Mouse (Mus musculus) CH12.LX (cell line): ENCODE data around the gene Arel1. TPM values are rescaled to one million over a fixed set of nuclear protein-coding genes. Genes with fewer than 3 reads are reported as not detected.

Source experiments
- DNase-seq: peaks from one replicate; pipeline ENCODE4 v3.0.0-alpha.2; 2013; ENCODE audit errors: extremely low read depth
- H3K27ac ChIP-seq: 2 replicates; pipeline ENCODE4 v1.5.1; 2012; ENCODE audit warnings: low read depth, mild to moderate bottlenecking, control low read depth, moderate library complexity; ENCODE audit not compliant: insufficient read depth
- H3K27me3 ChIP-seq: replicated peaks from 2 replicates; pipeline ENCODE3; 2012; ENCODE audit warnings: inconsistent platforms
- H3K36me3 ChIP-seq, 2 experiments: replicated peaks in 1 of 2; 2 replicates each; pipeline versions ENCODE3 to v1.6.1; 2012; ENCODE audit warnings: inconsistent platforms in 1 of 2, low read length in 1 of 2, mild to moderate bottlenecking in 1 of 2, mixed read lengths in 1 of 2, moderate library complexity in 1 of 2; ENCODE audit not compliant: control insufficient read depth in 1 of 2, insufficient read depth in 1 of 2
- H3K4me1 ChIP-seq, 2 experiments: 2 replicates each; pipeline ENCODE4 v1.6.1; 2012; ENCODE audit warnings: inconsistent platforms in 1 of 2, moderate library complexity in 1 of 2; ENCODE audit not compliant: insufficient read depth in 2 of 2, control insufficient read depth in 1 of 2
- H3K4me2 ChIP-seq: 2 replicates; pipeline ENCODE4 v1.6.1; 2012; ENCODE audit warnings: low read depth, mild to moderate bottlenecking, control low read depth; ENCODE audit not compliant: poor library complexity, insufficient read depth, severe bottlenecking
- H3K4me3 ChIP-seq, 3 experiments: fragments of 150-350 bp in 1 of 3; sonication (generic) in 1 of 3; replicated peaks in 1 of 3; 2 replicates each; pipeline versions ENCODE3 to v1.5.1; 2011 to 2012; ENCODE audit warnings: low read depth in 2 of 3, low read length in 2 of 3, mild to moderate bottlenecking in 2 of 3, moderate library complexity in 2 of 3, control low read depth in 1 of 3, improper control_type of control experiment in 1 of 3, inconsistent platforms in 1 of 3, mixed read lengths in 1 of 3; ENCODE audit not compliant: poor library complexity in 1 of 3
- H3K79me2 ChIP-seq: replicated peaks from 2 replicates; pipeline ENCODE4 v1.6.1; 2012; ENCODE audit warnings: mild to moderate bottlenecking, moderate library complexity; ENCODE audit not compliant: control insufficient read depth, poor library complexity, insufficient read depth, severe bottlenecking; ENCODE audit errors: extremely low read depth
- H3K9ac ChIP-seq: 2 replicates; pipeline ENCODE4 v1.6.1; 2012; ENCODE audit warnings: low read depth, mild to moderate bottlenecking, control low read depth, moderate library complexity; ENCODE audit not compliant: insufficient read depth
- H3K9me3 ChIP-seq: replicated peaks from 2 replicates; pipeline ENCODE3; 2012; ENCODE audit warnings: low read length, inconsistent platforms, mixed read lengths
- ETS1 ChIP-seq: conservative IDR thresholded peaks from 2 replicates; pipeline ENCODE4 v1.6.1; 2012; ENCODE audit warnings: low read depth, mild to moderate bottlenecking, inconsistent platforms, low read length, improper control_type of control experiment, moderate library complexity
- HCFC1 ChIP-seq: IDR thresholded peaks from 2 replicates; pipeline ENCODE4 v1.6.1; 2012; ENCODE audit warnings: low read depth, mild to moderate bottlenecking, inconsistent platforms, low read length, improper control_type of control experiment
- MXI1 ChIP-seq: IDR thresholded peaks from 2 replicates; pipeline ENCODE4 v1.6.1; 2011; ENCODE audit warnings: mild to moderate bottlenecking, low read depth, low read length, improper control_type of control experiment
- NELFE ChIP-seq: IDR thresholded peaks from 2 replicates; pipeline ENCODE4 v1.6.1; 2011; ENCODE audit warnings: low read depth, low read length, improper control_type of control experiment
- SIN3A ChIP-seq: IDR thresholded peaks from 2 replicates; pipeline ENCODE4 v1.6.1; 2012; ENCODE audit warnings: low read length, improper control_type of control experiment, inconsistent platforms
- SMC3 ChIP-seq: IDR thresholded peaks from 2 replicates; pipeline ENCODE4 v1.6.1; 2011; ENCODE audit warnings: low read depth, low read length, improper control_type of control experiment
- TCF12 ChIP-seq: IDR thresholded peaks from 2 replicates; pipeline ENCODE4 v1.6.1; 2014; ENCODE audit warnings: low read depth, mild to moderate bottlenecking, inconsistent platforms, low read length, improper control_type of control experiment
- ZKSCAN1 ChIP-seq: IDR thresholded peaks from 2 replicates; pipeline ENCODE4 v1.6.1; 2012; ENCODE audit warnings: low read depth, inconsistent platforms, low read length, improper control_type of control experiment, borderline replicate concordance
- dilution Hi-C: fragments of 300-500 bp; cut with MboI; formaldehyde crosslinking; loops from 2 replicates; pipeline ENCODE4 v1.14.3; 2020; ENCODE audit warnings: low sequenced_read_pairs; ENCODE audit not compliant: extremely low pct_unique_long_range_greater_than_20kb, extremely low pct_ligation_motif_present
- in situ Hi-C: fragments of 300-500 bp; cut with MboI; formaldehyde crosslinking; loops from 3 replicates; pipeline ENCODE4 v1.14.3; 2019; ENCODE audit warnings: low sequenced_read_pairs, low pct_ligation_motif_present, low pct_unique_long_range_greater_than_20kb, mixed read lengths
- polyA plus RNA-seq: library from polyadenylated mRNA; unstranded; fragments of >175 nt; gene quantifications from 2 replicates; pipeline ENCODE4 v1.2.1, GENCODE M21; 2012; ENCODE audit warnings: low read depth; ENCODE audit not compliant: insufficient read length
- total RNA-seq, 2 experiments: library from RNA; depleted of rRNA; stranded (reverse); fragments of 300-350 nt in 1 of 2; fragments of >200 nt in 1 of 2; gene quantifications; 2 replicates each; pipeline ENCODE4 v1.2.3; 2012 to 2014

The Arel1 gene
- total and polyA plus RNA-seq, 3 experiments, result 16.9 to 22.5 (median 21.6) TPM

GRCm38 (mm10) chr12:84950763-84951162 lies 19.9 kb downstream of the Arel1 start:
- no peaks in the 10 kb centered on the region for H3K27me3 ChIP-seq
- H3K9ac ChIP-seq, result no peak overlapping the region
- no peak overlapping the region for H3K4me2 ChIP-seq
- H3K9me3 ChIP-seq, result no peaks in the 10 kb centered on the region
- H3K4me3 ChIP-seq, result no peak overlapping the region
- peaks cover 26 to 51% of the 10 kb centered on the region in 2 experiments for H3K36me3 ChIP-seq
- in situ Hi-C loops, result no loop called here
- H3K27ac ChIP-seq, result no peak overlapping the region
- H3K4me1 ChIP-seq, result peaks cover 0 to 4% of the 10 kb centered on the region in 2 experiments; a peak in 2 of 4 replicates
- TF ChIP-seq ZKSCAN1 (no peak), HCFC1 (no peak), MXI1 (no peak), SMC3 (no peak)
- DNase-seq, result no peak
- dilution Hi-C loops, result no loop called here
- H3K79me2 ChIP-seq, result no peaks in the 10 kb centered on the region; the same call in 1 of the 2 replicates

GRCm38 (mm10) chr12:84948584-84949285 lies 22.0 kb downstream of the Arel1 start:
- Histone ChIP-seq H3K9me3 (no peaks in the 10 kb centered on the region), H3K9ac (no peak overlapping the region), H3K27me3 (no peaks in the 10 kb centered on the region), H3K79me2 (no peaks in the 10 kb centered on the region), H3K4me3 (no peak overlapping the region), H3K36me3 (peaks cover 32 to 63% of the 10 kb centered on the region in 2 experiments), H3K27ac (no peak overlapping the region), H3K4me2 (no peak overlapping the region)
- dilution Hi-C loops, result no loop called here
- in situ Hi-C loops, result no loop called here
- no peak for DNase-seq
- TF ChIP-seq TCF12, result no peak
- TF ChIP-seq, all 38 proteins: peak for 0
- H3K4me1 ChIP-seq, result no peaks in the 10 kb centered on the region

GRCm38 (mm10) chr12:84947894-84948583 lies 22.7 kb downstream of the Arel1 start:
- Histone ChIP-seq H3K9me3 (no peaks in the 10 kb centered on the region), H3K36me3 (peaks cover 37 to 69% of the 10 kb centered on the region in 2 experiments), H3K4me1 (no peaks in the 10 kb centered on the region), H3K9ac (no peak overlapping the region), H3K79me2 (no peaks in the 10 kb centered on the region), H3K4me2 (no peak overlapping the region)
- TF ChIP-seq SIN3A (no peak), ZKSCAN1 (no peak), NELFE (no peak), ETS1 (no peak)
- TF ChIP-seq, all 38 proteins: peak for 0
- Histone ChIP-seq H3K27ac (no peak overlapping the region), H3K27me3 (no peaks in the 10 kb centered on the region), H3K4me3 (no peak overlapping the region)
- dilution Hi-C loops (no loop called here), in situ Hi-C loops (no loop called here)
- DNase-seq, result no peak
